Mouse (Mus musculus): ENCODE measurements around the gene Nckap5l. TPM values are rescaled to one million over a fixed set of nuclear protein-coding genes. Genes with fewer than 3 reads are reported as not detected.

Nckap5l gene
- total and polyA plus RNA-seq, 2 experiments from 2014 or later = 12.2 to 24.1 TPM

GRCm38 (mm10) chr15:99484745-99485144 is 27.2 kb upstream of the Nckap5l start:
- Histone ChIP-seq H3K9me3 (ENCODE audit: low read length) (no peaks in the 10 kb centered on the region), H3K27ac (ENCODE audit: low read depth, low read length) (no peak overlapping the region), H3K4me3 (ENCODE audit: low read depth, low read length) (no peak overlapping the region), H3K36me3 (ENCODE audit: insufficient read depth, low read length) (no peaks in the 10 kb centered on the region), H3K27me3 (ENCODE audit: insufficient read depth, low read length) (no peaks in the 10 kb centered on the region), H3K4me2 (ENCODE audit: low read depth, low read length, poor library complexity, severe bottlenecking) (no peak overlapping the region), H3K9ac (replicated peaks; ENCODE audit: low read length, poor library complexity, severe bottlenecking) (no peak overlapping the region), H3K4me1 (ENCODE audit: insufficient read depth, low read length) (no peaks in the 10 kb centered on the region)
- DNase-seq (ENCODE audit: low spot score) (no peak), ATAC-seq (ENCODE audit: low FRiP score) (no peak)
- WGBS = 72% methylated on average over 6 of the region's 6 CpGs
- TF ChIP-seq CTCF (IDR thresholded peaks at IDR 0.05) = no peak

- DNase-seq (ENCODE audit: low spot score) = no peak
- Histone ChIP-seq H3K9ac (replicated peaks; ENCODE audit: low read length, poor library complexity, severe bottlenecking) (no peak overlapping the region), H3K9me3 (ENCODE audit: low read length) (no peaks in the 10 kb centered on the region), H3K27ac (ENCODE audit: low read depth, low read length) (no peak overlapping the region), H3K27me3 (ENCODE audit: insufficient read depth, low read length) (no peaks in the 10 kb centered on the region), H3K4me2 (ENCODE audit: low read depth, low read length, poor library complexity, severe bottlenecking) (no peak overlapping the region), H3K36me3 (ENCODE audit: insufficient read depth, low read length) (no peaks in the 10 kb centered on the region), H3K4me1 (ENCODE audit: insufficient read depth, low read length) (no peaks in the 10 kb centered on the region), H3K4me3 (ENCODE audit: low read depth, low read length) (no peak overlapping the region)
- no peak for TF ChIP-seq CTCF (IDR thresholded peaks at IDR 0.05)
- 64% methylated on average over 1 of the region's 1 CpGs for WGBS
- no peak for ATAC-seq (ENCODE audit: low FRiP score)
Measured at GRCm38 (mm10) chr15:99475814-99476213, 18.3 kb upstream of the Nckap5l start.

- H3K9me3 ChIP-seq (ENCODE audit: low read length) = no peaks in the 10 kb centered on the region
- DNase-seq (ENCODE audit: low spot score) (peak; percentile 94), ATAC-seq (ENCODE audit: low FRiP score) (peak; percentile 90)
- H3K27me3 ChIP-seq (ENCODE audit: insufficient read depth, low read length) = no peaks in the 10 kb centered on the region
- H3K4me2 ChIP-seq (ENCODE audit: low read depth, low read length, poor library complexity, severe bottlenecking) = peak within 1 kb of the TSS; percentile 55
- peak within 1 kb of the TSS; percentile 67 for H3K27ac ChIP-seq (ENCODE audit: low read depth, low read length)
- peak within 1 kb of the TSS; percentile 63 for H3K4me3 ChIP-seq (ENCODE audit: low read depth, low read length)
- H3K36me3 ChIP-seq (ENCODE audit: insufficient read depth, low read length) = no peaks in the 10 kb centered on the region
- peak; percentile 67 for TF ChIP-seq CTCF (IDR thresholded peaks at IDR 0.05)
- 1% methylated on average over 25 of the region's 26 CpGs for WGBS
- peak within 1 kb of the TSS; percentile 68 for H3K9ac ChIP-seq (replicated peaks; ENCODE audit: low read length, poor library complexity, severe bottlenecking)
- no peaks in the 10 kb centered on the region for H3K4me1 ChIP-seq (ENCODE audit: insufficient read depth, low read length)
Measured at GRCm38 (mm10) chr15:99474576-99474926, 17.0 kb upstream of the Nckap5l start, which contains the start of gene Bcdin3d. Gene Bcdin3d (minus strand): TSS chr15:99474730.

GRCm38 (mm10) chr15:99473801-99474575 is 16.4 kb upstream of the Nckap5l start:
- H3K27ac ChIP-seq (ENCODE audit: low read depth, low read length) = peak overlapping the region; percentile 67
- no peak for TF ChIP-seq CTCF (IDR thresholded peaks at IDR 0.05)
- WGBS = 7% methylated on average over 38 of the region's 38 CpGs

GRCm38 (mm10) chr15:99472972-99473371 is 15.4 kb upstream of the Nckap5l start:
- Histone ChIP-seq H3K9ac (replicated peaks; ENCODE audit: low read length, poor library complexity, severe bottlenecking) (no peak overlapping the region), H3K4me2 (ENCODE audit: low read depth, low read length, poor library complexity, severe bottlenecking) (no peak overlapping the region), H3K36me3 (ENCODE audit: insufficient read depth, low read length) (no peaks in the 10 kb centered on the region), H3K4me3 (ENCODE audit: low read depth, low read length) (no peak overlapping the region), H3K27ac (ENCODE audit: low read depth, low read length) (no peak overlapping the region), H3K27me3 (ENCODE audit: insufficient read depth, low read length) (no peaks in the 10 kb centered on the region), H3K4me1 (ENCODE audit: insufficient read depth, low read length) (no peaks in the 10 kb centered on the region), H3K9me3 (ENCODE audit: low read length) (no peaks in the 10 kb centered on the region)
- DNase-seq (ENCODE audit: low spot score) (no peak), ATAC-seq (ENCODE audit: low FRiP score) (no peak)
- WGBS = 93% methylated on average over 7 of the region's 7 CpGs
- no peak for TF ChIP-seq CTCF (IDR thresholded peaks at IDR 0.05)

More at GRCm38 (mm10) chr15:99473801-99474575, 16.4 kb upstream of the Nckap5l start:
- no peaks in the 10 kb centered on the region for H3K9me3 ChIP-seq (ENCODE audit: low read length)
- no peaks in the 10 kb centered on the region for H3K36me3 ChIP-seq (ENCODE audit: insufficient read depth, low read length)
- no peaks in the 10 kb centered on the region for H3K4me1 ChIP-seq (ENCODE audit: insufficient read depth, low read length)
- DNase-seq (ENCODE audit: low spot score) (peak; percentile 71), ATAC-seq (ENCODE audit: low FRiP score) (peak; percentile 76)
- no peaks in the 10 kb centered on the region for H3K27me3 ChIP-seq (ENCODE audit: insufficient read depth, low read length)
- H3K9ac ChIP-seq (replicated peaks; ENCODE audit: low read length, poor library complexity, severe bottlenecking) = peak overlapping the region; percentile 68
- H3K4me3 ChIP-seq (ENCODE audit: low read depth, low read length) = peak overlapping the region; percentile 63
- peak overlapping the region; percentile 55 for H3K4me2 ChIP-seq (ENCODE audit: low read depth, low read length, poor library complexity, severe bottlenecking)

- H3K36me3 ChIP-seq (ENCODE audit: insufficient read depth, low read length) = no peaks in the 10 kb centered on the region
- H3K9me3 ChIP-seq (ENCODE audit: low read length) = no peaks in the 10 kb centered on the region
- H3K4me1 ChIP-seq (ENCODE audit: insufficient read depth, low read length) = no peaks in the 10 kb centered on the region
- H3K4me3 ChIP-seq (ENCODE audit: low read depth, low read length) = no peak overlapping the region
- no peak overlapping the region for H3K4me2 ChIP-seq (ENCODE audit: low read depth, low read length, poor library complexity, severe bottlenecking)
- H3K27ac ChIP-seq (ENCODE audit: low read depth, low read length) = no peak overlapping the region
- WGBS = 80% methylated on average over 14 of the region's 14 CpGs
- H3K9ac ChIP-seq (replicated peaks; ENCODE audit: low read length, poor library complexity, severe bottlenecking) = no peak overlapping the region
- H3K27me3 ChIP-seq (ENCODE audit: insufficient read depth, low read length) = no peaks in the 10 kb centered on the region
- TF ChIP-seq CTCF (IDR thresholded peaks at IDR 0.05) = no peak
- ATAC-seq (ENCODE audit: low FRiP score) (no peak), DNase-seq (ENCODE audit: low spot score) (no peak)
Measured at GRCm38 (mm10) chr15:99471677-99472063, 14.1 kb upstream of the Nckap5l start.
